16 mouse cellular contexts compared by ENCODE assay signal in the genomic region with DNA sequence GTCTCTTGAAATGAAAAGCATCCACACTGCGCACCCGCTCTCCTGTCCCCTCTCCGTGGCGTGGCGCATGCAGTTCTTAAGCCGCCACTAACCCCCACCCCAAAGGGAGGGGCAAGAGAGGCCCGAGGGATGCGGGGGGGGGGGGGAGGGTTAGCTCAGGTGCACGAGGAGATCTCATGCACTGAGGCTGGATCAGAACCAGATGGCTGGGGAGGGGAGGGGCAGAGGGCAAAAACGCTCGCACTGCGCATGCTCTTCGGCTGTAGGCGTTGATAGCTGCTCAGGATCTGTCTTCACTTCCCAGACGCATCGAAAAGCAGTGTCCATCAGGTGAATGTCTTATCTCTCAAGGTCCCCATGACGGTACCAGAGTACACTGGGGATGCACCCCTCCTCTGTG. TPM values are rescaled to one million over a fixed set of nuclear protein-coding genes. Genes with fewer than 3 reads are reported as not detected.
DNase-seq lines count a peak whose midpoint lies in the region; ATAC-seq and TF ChIP-seq lines count a peak whose summit lies in the region.
"Had no signal": no experiment of that assay in that cellular context is flagged by ENCODE, and none has a peak within 500 bp of the region (broad histone marks: within the 10 kb centered on the region; RNA-seq: fewer than 3 reads in every experiment).

A gene (plus strand): TSS at position 195 of the 400 bp plus-strand sequence.

- H3K4me2 ChIP-seq in forebrain, embryonic 13.5 days, result no peak within 1 kb of the TSS
- H3K4me2 ChIP-seq in forebrain, postnatal 0 days (ENCODE audit: low read depth), result no peak within 1 kb of the TSS
- peak within 1 kb of the TSS; percentile 19; the same call in 1 of the 2 replicates for H3K4me2 ChIP-seq in heart, postnatal 0 days (ENCODE audit: low read depth, low read length)
- 0 out of 2 replicates have a peak within 1 kb of the TSS, but pooled peaks have one; percentile 7 for H3K4me2 ChIP-seq in limb, embryonic 14.5 days (replicated peaks; ENCODE audit: low read depth, low read length, severe bottlenecking)
- H3K4me2 ChIP-seq: liver, embryonic 15.5 days had no signal

- no peak within 1 kb of the TSS for H3K9ac ChIP-seq in forebrain, embryonic 13.5 days
- no peak within 1 kb of the TSS for H3K9ac ChIP-seq in forebrain, postnatal 0 days
- no peak within 1 kb of the TSS for H3K9ac ChIP-seq in heart, postnatal 0 days (replicated peaks; ENCODE audit: low read depth, low read length)
- H3K9ac ChIP-seq in limb, embryonic 14.5 days (ENCODE audit: low read depth, low read length, severe bottlenecking), result no peak within 1 kb of the TSS
- H3K9ac ChIP-seq: liver, embryonic 15.5 days had no signal

- TF ChIP-seq EP300 in heart, postnatal 0 days (IDR thresholded peaks at IDR 0.05; ENCODE audit: low read depth), result no peak

- ATAC-seq in forebrain, embryonic 13.5 days, result 0 out of 2 replicates have a peak, but pooled peaks have one; percentile 25
- no peak for ATAC-seq in forebrain, postnatal 0 days
- ATAC-seq in heart, postnatal 0 days (ENCODE audit: insufficient read depth, low read depth), result no peak
- no peak for ATAC-seq in limb, embryonic 14.5 days (ENCODE audit: low FRiP score, low read depth)

- no peak for TF ChIP-seq POLR2A in limb, embryonic 14.5 days (IDR thresholded peaks at IDR 0.05; ENCODE audit: borderline replicate concordance, extremely low read depth, insufficient read depth, insufficient read length)

- no peaks in the 10 kb centered on the region for H3K27me3 ChIP-seq in forebrain, embryonic 13.5 days
- no peaks in the 10 kb centered on the region for H3K27me3 ChIP-seq in forebrain, postnatal 0 days (ENCODE audit: insufficient read depth, low read length)
- no peaks in the 10 kb centered on the region for H3K27me3 ChIP-seq in heart, postnatal 0 days (ENCODE audit: control insufficient read depth, insufficient read depth, low read length)
- H3K27me3 ChIP-seq in limb, embryonic 14.5 days (ENCODE audit: control insufficient read depth, insufficient read depth, low read length), result no peaks in the 10 kb centered on the region
- H3K27me3 ChIP-seq: liver, embryonic 15.5 days had no signal

- no peaks in the 10 kb centered on the region for H3K9me3 ChIP-seq in forebrain, embryonic 13.5 days (replicated peaks)
- H3K9me3 ChIP-seq in forebrain, postnatal 0 days (ENCODE audit: low read length), result no peaks in the 10 kb centered on the region
- no peaks in the 10 kb centered on the region for H3K9me3 ChIP-seq in heart, postnatal 0 days (replicated peaks; ENCODE audit: control insufficient read depth, low read length)
- no peaks in the 10 kb centered on the region for H3K9me3 ChIP-seq in limb, embryonic 14.5 days (ENCODE audit: control insufficient read depth, low read length)
- H3K9me3 ChIP-seq: liver, embryonic 15.5 days had no signal

- intact Hi-C loops in heart, postnatal 25 days (cut with DNase I), result no loop called here

- no peak for DNase-seq in forebrain, postnatal 0 days
- no peak for DNase-seq in heart, postnatal 0 days (ENCODE audit: low spot score)
- no peak for DNase-seq in heart, postnatal 25 days (ENCODE audit: low spot score)
- peak; percentile 41 for DNase-seq in right cerebral cortex, postnatal 4 days
- no peak for DNase-seq in right cerebral cortex, postnatal 36 days (ENCODE audit: low spot score in 2 of 2)
- no peak for DNase-seq in limb, embryonic 14.5 days (ENCODE audit: low spot score)
- DNase-seq in retina, postnatal 1 day, result no peak
- DNase-seq: cerebellum, adult 9-10 months; kidney, adult 8-10 months; thymus, postnatal 36 days had no signal

- H3K4me3 ChIP-seq in forebrain, embryonic 13.5 days, result no peak within 1 kb of the TSS
- no peak within 1 kb of the TSS for H3K4me3 ChIP-seq in forebrain, postnatal 0 days (ENCODE audit: low read depth, low read length)
- H3K4me3 ChIP-seq in heart, postnatal 0 days (ENCODE audit: low read depth, low read length), result no peak within 1 kb of the TSS
- no peak within 1 kb of the TSS for H3K4me3 ChIP-seq in limb, embryonic 14.5 days (replicated peaks; ENCODE audit: low read length)
- H3K4me3 ChIP-seq: left cerebral cortex, adult 2 months; liver, embryonic 15.5 days had no signal

- WGBS in forebrain, embryonic 13.5 days, result 80% methylated on average over 17 of the region's 17 CpGs
- 70% methylated on average over 16 of the region's 17 CpGs for WGBS in forebrain, postnatal 0 days
- 54% methylated on average over 15 of the region's 17 CpGs for WGBS in heart, postnatal 0 days
- WGBS in limb, embryonic 14.5 days, result 59% methylated on average over 15 of the region's 17 CpGs

- H3K4me1 ChIP-seq in forebrain, embryonic 13.5 days, result no peaks in the 10 kb centered on the region
- no peaks in the 10 kb centered on the region for H3K4me1 ChIP-seq in forebrain, postnatal 0 days (ENCODE audit: insufficient read depth)
- no peaks in the 10 kb centered on the region for H3K4me1 ChIP-seq in heart, postnatal 0 days (ENCODE audit: control insufficient read depth, insufficient read depth)
- H3K4me1 ChIP-seq in limb, embryonic 14.5 days (ENCODE audit: control insufficient read depth, insufficient read depth, low read length), result no peaks in the 10 kb centered on the region
- H3K4me1 ChIP-seq: liver, embryonic 15.5 days had no signal

- no peak within 1 kb of the TSS for H3K27ac ChIP-seq in forebrain, embryonic 13.5 days
- no peak within 1 kb of the TSS for H3K27ac ChIP-seq in forebrain, postnatal 0 days (ENCODE audit: low read depth, low read length)
- no peak within 1 kb of the TSS for H3K27ac ChIP-seq in heart, postnatal 0 days (ENCODE audit: low read depth)
- no peak within 1 kb of the TSS for H3K27ac ChIP-seq in limb, embryonic 14.5 days (replicated peaks; ENCODE audit: low read depth, low read length)
- H3K27ac ChIP-seq: left cerebral cortex, adult 2 months; liver, embryonic 15.5 days had no signal

- TF ChIP-seq CTCF in forebrain, postnatal 0 days (IDR thresholded peaks at IDR 0.05; ENCODE audit: low read depth), result no peak
- TF ChIP-seq CTCF in heart, postnatal 0 days (IDR thresholded peaks at IDR 0.05; ENCODE audit: low read depth), result no peak

- no peaks in the 10 kb centered on the region for H3K36me3 ChIP-seq in forebrain, embryonic 13.5 days (ENCODE audit: poor library complexity, severe bottlenecking)
- no peaks in the 10 kb centered on the region for H3K36me3 ChIP-seq in forebrain, postnatal 0 days (ENCODE audit: insufficient read depth)
- no peaks in the 10 kb centered on the region for H3K36me3 ChIP-seq in heart, postnatal 0 days (replicated peaks; ENCODE audit: control insufficient read depth, insufficient read depth, low read length)
- no peaks in the 10 kb centered on the region for H3K36me3 ChIP-seq in limb, embryonic 14.5 days (ENCODE audit: control insufficient read depth, insufficient read depth, low read length)
- H3K36me3 ChIP-seq: liver, embryonic 15.5 days had no signal

RNA-seq across cellular contexts. Expression of the gene that starts here (rescaled TPM):
- 0.19 and 0.37 TPM in 2 replicates for polyA plus RNA-seq in forebrain, embryonic 13.5 days (2015; fragmentation: Nextera tagmentation; extraction: Ambion mirVana)
- total RNA-seq in forebrain, postnatal 0 days (2014; rRNA removed), result 0.24 and 1.7 TPM in 2 replicates
- polyA plus RNA-seq in forebrain, postnatal 0 days (2015; fragmentation: Nextera tagmentation; extraction: Ambion mirVana), result 0.28 and 0.38 TPM in 2 replicates
- not detected in 2 replicates for total RNA-seq in heart, postnatal 0 days (2014; rRNA removed; ENCODE audit: low replicate concordance)
- polyA plus RNA-seq in heart, postnatal 0 days (2015; fragmentation: Nextera tagmentation; extraction: Ambion mirVana), result 0.05 TPM in 1 of 2 replicates, not detected in the other
- not detected for total RNA-seq in heart, postnatal 25 days (2021)
- 0.04 and 0.05 TPM in 2 replicates for polyA plus RNA-seq in limb, embryonic 14.5 days (2012; rRNA removed)
- 0.22 and 0.55 TPM in 2 replicates for polyA plus RNA-seq in limb, embryonic 14.5 days (2014; fragmentation: Nextera tagmentation; extraction: Ambion mirVana)
- total RNA-seq: MEL had no signal
- polyA plus RNA-seq: large intestine, adult 2 months; stomach, embryonic 14.5 days had no signal

Comparison
In these comparisons a context has a peak if more than half of its experiments do, and no peak if none do; other contexts are left out.
1. Peak in ATAC-seq in forebrain, embryonic 13.5 days; RNA of the gene not detected or under 1 TPM.
2. H3K4me2 ChIP-seq: peak in heart, postnatal 0 days (single experiment) and limb, embryonic 14.5 days (single experiment); none in forebrain, embryonic 13.5 days (single experiment) and forebrain, postnatal 0 days (single experiment).